Mouse (Mus musculus): ENCODE data around the gene Dmp1. TPM values are rescaled to one million over a fixed set of nuclear protein-coding genes. Genes with fewer than 3 reads are reported as not detected.

The Dmp1 gene
- 1 to 10 TPM; 5.0 to 6.8 (median 5.8) TPM for total RNA-seq (2022)

DNA sequence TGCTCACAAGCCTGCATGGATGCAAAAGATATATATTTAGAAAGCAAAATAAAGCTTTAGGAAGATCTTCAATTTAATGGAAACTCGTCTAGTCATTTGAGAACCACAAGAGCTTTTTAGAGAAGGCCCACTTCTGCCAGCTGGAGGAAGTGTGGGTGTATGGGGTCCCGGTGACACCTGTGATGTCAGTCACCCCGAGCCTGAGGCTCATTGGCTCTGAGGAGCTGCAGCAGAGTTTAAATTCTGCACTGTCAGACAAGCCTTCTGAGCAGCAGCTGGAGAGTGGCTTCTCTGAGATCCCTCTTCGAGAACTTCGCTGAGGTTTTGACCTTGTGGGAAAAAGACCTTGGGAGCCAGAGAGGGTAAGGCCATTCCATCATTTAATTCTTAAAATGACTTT is at the start of gene Dmp1:
Dmp1 (plus strand) TSS at position 263 of the 400 bp plus-strand sequence.
- no peak for DNase-seq (ENCODE audit: low spot score in 2 of 2)

DNA sequence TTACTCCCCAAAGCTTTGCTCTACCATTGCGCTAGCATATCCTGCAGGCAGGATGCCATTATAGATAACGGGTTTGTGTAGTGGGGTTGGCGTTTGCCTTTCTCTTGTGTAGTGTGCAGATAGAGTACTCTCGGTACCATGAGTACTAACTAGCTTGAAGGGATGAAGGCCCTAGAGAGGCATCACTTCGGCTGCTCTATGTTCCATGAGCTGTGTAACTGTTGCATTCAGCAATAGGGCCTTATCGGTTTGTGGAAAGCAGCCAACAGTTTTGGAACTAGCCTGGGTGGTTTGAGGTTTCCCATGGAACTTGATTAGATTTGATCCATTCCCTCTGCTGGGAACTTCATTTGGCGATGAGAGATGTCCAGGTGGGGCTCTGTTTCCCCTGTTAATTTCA is 44.7 kb upstream of the Dmp1 start:
- no peak for DNase-seq (ENCODE audit: low spot score in 2 of 2)

DNA sequence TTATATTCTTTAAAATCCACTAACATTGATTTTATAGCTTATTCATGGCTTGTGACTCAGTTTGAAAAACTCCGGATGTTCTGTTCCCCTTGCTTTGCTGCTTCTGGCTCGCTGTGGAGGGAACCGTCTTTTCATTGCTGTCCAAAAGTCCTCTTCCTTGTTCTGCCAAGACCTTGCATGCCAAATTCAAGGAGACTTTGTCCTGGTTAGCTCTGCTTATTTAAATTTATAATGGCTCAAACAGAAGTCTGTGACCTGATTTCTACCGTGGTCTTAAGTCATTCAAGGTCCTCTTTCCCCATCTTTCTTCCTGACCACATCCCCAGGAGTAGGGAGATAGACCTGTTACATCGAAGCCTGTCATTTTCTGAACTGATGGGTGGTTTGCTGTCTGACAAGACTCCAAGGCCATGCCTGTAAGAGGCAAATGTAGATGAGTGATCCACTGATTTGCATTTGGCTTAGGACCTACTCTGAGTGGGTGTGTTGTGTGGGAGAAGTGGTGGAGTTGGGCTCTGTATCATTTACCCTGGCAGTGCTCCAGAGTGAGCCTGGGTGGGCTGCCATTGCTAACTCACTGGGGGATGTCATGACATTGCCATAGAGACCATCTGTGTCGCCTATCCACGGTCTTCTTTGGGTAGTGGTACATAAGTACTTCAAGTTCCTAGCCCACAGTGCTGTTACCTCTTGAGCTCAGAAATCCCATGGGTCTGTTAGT is 43.9 kb upstream of the Dmp1 start:
- DNase-seq (ENCODE audit: low spot score in 2 of 2): peak; percentile 23 to 43

DNA sequence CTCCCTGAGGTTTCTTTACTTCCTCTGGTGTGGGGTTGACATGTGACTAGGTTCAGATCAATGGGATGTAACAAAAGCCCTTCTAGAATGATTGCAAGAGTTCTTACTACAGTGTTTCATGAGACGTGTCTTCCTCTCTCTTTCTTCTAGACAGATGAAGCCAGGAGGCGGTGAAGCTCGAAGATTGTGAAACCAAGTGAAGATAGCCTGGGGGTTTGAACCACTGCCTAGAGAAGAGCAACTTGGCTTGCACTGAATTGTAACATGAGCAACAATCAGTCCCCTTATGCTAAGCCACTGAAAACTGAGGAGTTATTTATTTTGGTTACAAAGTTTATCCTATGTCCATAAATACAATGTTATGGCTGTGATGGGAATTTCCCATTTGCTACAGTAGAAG is 41.8 kb upstream of the Dmp1 start:
- DNase-seq (ENCODE audit: low spot score in 2 of 2): no peak

DNA sequence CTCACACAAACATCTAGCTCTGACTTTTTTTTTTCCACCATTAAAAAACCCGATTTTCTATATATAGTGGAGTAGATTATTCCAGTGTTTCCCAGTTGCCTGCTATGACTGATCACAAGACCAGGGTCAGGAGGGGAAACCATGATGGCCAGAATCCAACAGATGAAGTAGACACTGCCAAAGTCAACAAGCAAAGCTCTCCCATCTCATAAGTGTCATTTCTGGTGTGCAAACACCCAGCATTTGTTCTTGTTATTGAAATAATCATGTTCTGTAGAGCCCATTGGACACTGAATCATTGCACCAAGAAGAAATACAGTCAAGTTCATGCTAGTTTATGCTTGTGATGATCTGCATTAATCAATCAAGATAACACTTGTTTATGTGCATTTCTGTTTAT is 41.0 kb upstream of the Dmp1 start:
- no peak for DNase-seq (ENCODE audit: low spot score in 2 of 2)

DNA sequence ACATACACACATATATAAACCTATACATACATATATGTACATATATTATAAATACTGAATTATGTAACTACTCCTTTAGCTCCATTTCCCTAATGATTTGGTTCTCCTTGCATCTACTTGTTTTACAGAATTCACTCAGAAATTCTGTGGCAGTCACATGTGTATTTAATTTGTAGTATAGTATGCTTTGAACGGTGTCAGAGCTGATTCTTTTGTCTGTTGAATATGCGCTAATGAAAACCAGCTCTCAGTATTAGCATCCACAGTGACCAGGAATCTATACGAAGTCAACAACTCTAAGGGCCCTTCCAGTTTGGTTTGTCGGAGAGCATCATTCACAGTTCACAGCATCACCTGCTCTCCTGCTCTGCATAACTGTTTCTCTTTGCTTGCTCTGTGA is 38.9 kb upstream of the Dmp1 start:
- no peak for DNase-seq (ENCODE audit: low spot score in 2 of 2)

DNA sequence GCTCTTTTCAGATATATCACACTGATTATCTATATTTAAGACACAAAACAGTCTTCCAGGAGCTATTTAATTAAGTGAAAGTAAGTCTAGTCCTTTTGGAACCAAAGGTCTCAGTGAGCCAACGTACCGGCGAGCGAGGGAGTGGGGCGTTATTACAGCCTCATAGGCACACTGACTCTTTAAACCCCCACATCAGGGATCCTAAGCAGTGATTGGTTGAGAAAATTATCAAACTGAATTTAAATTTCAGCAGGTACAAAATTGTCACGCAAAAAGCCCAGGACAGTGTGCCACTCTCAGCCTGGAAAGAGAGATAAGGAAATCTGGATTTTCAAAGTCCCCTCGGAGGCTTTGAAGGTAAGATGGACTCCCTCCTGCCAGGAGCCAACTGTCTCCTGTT is 32.0 kb upstream of the Dmp1 start, which contains the start of gene Dspp:
Dspp (plus strand) TSS at position 301 of the 400 bp plus-strand sequence.
- no peak for DNase-seq (ENCODE audit: low spot score in 2 of 2)

DNA sequence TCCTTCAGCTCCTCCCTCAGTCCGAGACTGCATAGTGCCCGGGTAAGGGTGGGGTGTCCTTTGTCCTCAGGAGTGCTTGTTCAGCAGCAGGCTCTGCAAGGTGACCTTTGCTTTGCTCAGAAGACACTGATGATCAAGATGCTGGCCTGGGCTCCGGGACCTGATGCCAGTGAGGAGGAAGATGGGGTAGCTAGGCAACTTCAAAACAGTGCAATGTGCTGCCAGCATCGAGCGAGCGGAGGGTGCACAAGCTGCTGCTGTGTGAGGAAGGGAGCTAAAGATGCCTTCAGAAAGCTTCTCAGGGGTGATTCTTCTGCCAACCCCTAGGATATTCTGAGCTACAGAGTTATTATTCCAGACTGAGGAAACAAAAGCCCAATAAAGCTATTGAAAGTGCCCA is 29.3 kb upstream of the Dmp1 start:
- DNase-seq (ENCODE audit: low spot score in 2 of 2): peak in 1 of 2 experiments; percentile 39

DNA sequence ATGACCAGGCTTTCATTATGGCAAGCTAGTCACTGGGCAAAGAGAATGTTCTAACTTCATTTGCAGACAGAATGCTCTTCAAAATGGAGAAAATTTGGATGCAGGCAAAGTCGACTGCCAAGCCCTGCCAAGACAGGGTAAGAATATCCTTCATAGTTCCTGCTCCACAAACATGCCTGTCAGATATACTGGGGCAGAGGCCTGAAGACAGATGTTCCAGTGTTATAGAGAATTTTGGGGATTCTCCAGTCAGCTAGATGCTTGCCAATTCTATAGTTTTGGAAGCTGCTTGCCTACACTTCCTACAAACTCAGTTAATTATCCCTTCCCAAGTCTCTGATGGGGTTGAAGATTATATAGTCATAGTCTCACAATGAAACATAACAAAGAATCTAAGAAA is 18.7 kb upstream of the Dmp1 start:
- no peak for DNase-seq (ENCODE audit: low spot score in 2 of 2)

DNA sequence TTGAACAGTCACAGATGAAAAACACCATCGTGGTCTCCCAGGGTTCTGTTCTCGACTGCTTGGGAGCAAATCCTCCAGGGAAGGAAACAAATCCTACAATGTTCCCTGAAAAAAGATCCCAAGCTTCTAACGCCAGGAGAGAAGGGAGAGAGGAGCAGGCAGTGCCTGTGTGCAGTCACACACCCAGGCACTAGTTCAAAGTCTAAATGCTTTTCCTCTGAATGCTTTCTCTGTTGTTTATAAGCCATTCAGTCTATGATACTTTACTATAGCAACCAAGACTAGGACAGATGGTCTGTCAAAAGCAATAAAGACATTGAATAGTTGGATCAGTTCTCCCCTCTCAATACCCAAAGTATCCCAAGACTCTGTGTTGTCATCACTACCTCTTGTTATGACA is 15.1 kb upstream of the Dmp1 start:
- no peak for DNase-seq (ENCODE audit: low spot score in 2 of 2)

DNA sequence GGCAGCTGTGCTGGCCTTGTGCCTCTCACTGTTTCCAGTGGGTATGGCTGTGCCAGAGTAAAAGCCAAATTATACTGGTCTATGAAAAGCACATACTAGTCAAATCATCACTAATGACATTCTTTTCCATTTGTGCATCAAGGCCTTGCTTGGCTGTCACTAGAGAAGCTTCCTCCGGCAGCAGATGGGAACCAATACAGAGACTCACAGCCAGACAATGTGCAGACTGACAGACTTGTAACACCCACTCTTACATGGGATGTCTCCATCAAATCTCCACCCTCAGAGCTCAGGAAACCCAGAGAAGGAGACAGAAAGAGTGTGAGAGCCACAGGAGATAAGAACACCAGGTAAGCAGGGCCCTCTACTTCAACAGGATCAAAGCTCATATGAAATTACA is 7.3 kb upstream of the Dmp1 start:
- no peak for DNase-seq (ENCODE audit: low spot score in 2 of 2)

DNA sequence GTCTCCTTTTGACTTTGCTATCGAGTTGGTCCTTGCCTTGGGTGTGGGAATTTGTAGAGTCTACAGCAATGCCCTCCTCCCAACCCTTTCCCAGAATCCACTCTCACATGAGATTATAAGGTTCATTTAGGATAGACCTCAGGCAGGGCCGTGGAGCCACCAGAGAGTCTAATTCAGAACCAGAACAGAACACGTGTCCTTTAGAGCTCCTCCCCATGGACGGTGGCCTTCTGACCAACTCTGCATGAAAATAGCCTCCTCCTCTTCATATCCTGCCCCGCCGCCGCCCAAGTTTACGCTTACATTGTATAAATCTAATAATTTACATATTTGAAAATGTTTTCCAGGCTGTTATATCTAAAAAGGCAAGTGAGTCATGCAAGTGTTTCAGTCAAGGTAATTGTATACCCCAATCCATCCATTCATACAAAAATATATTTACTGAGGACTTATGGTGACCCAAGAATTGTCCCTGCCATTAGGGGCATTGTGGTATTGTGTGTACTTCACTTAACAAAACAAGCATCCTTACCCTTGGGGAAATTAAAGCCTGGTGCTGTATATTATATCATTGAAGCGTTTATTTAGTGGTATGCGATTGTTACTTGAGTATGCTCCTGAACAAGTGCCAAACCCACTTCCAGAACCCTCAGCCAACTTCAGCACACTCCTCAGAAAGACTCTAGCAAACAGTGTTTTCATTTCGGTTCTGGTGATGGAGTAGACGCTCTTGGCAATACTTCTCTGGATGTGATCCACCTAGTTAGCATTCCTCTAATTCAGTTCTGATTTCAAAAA is 1.1 kb upstream of the Dmp1 start:
- no peak for DNase-seq (ENCODE audit: low spot score in 2 of 2)

DNA sequence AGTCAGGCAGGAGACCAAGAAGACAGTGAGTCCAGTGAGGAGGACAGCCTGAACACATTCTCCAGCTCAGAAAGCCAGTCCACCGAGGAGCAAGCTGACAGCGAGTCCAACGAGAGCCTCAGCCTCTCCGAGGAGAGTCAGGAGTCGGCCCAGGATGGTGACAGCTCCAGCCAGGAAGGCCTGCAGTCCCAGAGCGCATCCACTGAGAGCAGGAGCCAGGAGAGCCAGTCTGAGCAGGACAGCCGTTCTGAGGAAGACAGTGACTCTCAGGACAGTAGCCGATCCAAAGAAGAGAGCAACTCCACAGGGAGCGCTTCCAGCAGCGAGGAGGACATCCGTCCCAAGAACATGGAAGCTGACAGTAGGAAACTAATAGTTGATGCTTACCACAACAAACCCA is 10.1 kb downstream of the Dmp1 start:
- no peak for DNase-seq (ENCODE audit: low spot score in 2 of 2)

DNA sequence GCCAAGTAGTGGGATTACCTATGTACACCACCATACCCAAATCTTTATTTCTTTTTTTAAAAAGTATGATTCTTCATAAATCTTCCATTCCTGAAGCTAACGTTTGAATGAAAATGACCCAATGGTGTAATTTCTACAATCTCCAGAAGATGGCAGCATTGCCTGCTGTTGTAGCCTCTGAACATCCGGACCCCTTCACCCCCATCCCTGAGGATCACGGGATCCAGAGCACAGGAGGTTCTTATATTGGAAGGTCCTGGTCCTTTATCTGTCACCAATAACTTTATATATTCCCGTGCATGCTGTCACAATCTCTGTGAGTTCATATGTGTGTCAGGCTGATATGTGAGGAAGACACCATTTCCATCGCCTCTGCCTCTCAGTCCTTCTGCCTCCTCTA is 16.5 kb downstream of the Dmp1 start:
- DNase-seq (ENCODE audit: low spot score in 2 of 2): peak in 1 of 2 experiments; percentile 14

DNA sequence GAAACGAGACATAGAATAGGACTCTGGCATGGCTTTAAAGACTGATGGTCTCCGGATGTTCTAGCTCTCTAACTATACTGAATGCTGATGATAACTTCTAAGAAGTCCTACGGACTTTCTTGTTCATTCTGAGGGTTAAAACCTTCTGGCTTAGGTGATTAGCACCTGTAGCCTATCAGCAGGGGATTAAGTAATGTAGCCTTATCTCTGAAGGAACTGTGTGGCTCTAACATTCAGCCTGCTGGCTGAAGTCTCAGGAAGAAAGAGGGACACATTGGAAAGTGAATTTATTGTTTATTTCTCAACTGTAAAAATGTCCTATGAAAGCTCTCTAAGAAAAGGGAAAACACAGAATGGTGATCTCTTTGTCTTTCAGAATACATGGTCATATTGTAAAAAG is 21.9 kb downstream of the Dmp1 start:
- DNase-seq (ENCODE audit: low spot score in 2 of 2): no peak

DNA sequence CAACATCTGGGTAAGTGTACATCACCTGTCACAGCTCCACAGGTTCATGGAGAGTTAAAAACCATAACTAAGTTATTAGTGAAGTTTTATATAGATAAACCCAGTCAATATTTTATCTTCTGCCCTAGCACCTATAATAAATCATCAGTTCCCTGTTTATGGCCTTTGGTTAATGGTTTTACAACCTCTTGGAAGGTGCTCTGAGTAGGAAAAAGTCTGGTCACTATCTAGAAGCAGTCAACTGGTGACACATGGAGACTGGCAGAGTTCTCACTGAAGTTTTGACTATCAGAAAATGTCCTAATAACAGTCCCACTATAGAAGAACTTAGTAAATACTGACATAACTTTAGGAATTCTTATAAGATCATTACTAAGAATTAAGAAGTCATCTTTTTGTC is 22.3 kb downstream of the Dmp1 start:
- DNase-seq (ENCODE audit: low spot score in 2 of 2): no peak

DNA sequence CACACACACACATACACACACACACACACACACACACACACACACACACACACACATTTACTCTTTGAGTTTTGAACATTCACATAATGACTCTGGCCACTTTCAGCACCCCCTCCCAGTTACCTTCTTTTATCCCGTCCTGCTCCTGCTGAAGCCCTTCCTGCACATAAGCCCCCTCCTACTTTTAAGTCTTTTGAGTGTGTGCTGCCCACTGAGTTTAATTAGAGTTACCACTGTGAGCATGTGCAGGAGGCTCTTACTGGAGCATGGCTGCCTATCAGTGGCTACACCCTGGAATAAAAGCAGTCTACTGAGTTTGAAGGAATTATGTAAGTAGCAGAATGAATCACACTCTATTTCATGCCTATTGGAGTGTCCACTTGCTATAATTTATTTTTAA is 26.1 kb downstream of the Dmp1 start:
- no peak for DNase-seq (ENCODE audit: low spot score in 2 of 2)

DNA sequence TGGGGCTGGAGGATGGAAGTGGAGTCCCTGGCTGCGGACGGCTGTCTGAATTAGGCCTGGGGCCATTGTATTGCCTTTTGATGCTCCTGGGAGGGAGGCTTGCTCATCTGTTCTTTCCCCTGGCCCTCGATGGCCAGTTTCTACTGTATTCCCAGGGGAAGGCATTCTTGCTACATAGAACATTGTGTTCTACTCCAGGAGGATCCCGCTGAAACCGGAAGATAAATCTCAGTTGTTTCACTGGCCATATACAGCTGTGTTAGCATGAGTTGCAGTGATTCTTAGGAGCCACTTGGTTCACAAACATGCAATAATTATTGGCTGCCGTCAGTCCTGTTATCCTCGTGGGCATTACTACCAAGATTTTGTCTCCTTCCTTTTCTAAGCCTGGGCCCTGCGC is 34.3 kb downstream of the Dmp1 start:
- DNase-seq (ENCODE audit: low spot score in 2 of 2): no peak

DNA sequence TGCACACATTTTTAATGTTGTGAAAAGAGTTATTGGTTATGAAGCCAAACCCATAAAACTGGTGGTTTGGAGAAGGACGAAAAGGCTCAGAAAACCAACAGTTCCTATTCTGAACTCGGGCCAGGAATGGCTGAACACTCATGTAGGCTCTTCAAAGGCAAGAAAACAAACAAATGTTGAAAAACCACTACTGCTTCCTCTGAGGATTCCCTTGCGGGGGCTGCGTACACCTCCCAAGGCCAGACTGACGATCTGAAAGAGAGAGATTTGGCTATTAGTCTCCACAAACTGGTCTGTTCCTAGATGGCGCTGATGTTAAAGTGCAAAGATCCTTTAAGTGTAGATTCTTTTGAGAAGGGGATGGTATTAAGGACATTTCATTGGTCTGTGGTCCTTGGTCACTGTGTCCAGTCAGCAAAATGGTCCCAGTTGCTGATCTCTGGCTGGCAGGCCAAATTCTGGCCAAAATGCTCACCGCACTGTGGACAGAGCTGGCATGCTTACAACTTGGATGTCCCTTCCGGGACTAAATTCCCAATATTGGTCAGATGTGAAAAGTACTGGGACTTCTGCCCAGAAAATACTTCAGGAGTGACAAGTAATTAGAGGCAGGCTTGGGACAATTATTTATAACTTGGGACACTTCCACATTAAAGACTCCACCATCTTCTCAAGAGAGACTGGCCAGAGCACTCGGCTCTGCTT is 37.4 kb downstream of the Dmp1 start:
- no peak for DNase-seq (ENCODE audit: low spot score in 2 of 2)

DNA sequence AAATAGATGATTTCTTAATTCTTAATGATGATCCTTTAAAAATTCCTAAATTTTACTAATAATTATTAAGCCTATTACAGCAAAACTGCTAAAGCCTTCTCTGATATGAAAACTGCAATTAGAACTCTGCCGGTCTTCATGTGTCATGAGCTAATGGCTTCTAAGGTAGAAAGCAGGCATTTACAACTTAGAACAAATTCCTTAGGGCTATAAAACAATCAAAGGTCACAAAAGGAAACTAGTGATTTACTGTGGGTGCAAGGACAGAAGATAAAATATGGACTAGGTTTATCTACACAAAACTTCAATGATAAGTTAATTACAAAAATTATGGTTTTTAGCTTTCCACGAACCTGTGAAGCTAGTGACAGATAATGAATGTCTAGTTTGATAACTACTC is 41.8 kb downstream of the Dmp1 start:
- DNase-seq (ENCODE audit: low spot score in 2 of 2): no peak

DNA sequence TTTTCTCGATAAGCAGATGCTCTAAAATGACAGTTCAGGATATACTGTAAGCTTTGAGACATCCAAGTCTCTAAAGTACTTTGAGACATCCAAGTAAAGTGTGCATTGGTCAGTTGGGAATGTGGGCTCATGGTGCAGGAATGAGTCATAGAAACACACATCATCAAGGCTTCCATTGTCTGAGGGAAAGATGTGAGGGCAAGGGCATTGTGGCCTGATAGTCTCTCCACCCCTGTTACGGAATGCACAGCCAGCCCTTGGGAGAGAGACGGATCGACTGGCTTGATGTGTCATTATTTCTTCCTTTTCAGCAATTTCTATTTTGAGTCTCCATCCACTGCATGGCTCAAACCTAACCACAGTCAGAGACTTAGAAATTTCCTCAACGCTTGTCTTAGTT is 49.4 kb downstream of the Dmp1 start:
- DNase-seq (ENCODE audit: low spot score in 2 of 2): no peak

DNA sequence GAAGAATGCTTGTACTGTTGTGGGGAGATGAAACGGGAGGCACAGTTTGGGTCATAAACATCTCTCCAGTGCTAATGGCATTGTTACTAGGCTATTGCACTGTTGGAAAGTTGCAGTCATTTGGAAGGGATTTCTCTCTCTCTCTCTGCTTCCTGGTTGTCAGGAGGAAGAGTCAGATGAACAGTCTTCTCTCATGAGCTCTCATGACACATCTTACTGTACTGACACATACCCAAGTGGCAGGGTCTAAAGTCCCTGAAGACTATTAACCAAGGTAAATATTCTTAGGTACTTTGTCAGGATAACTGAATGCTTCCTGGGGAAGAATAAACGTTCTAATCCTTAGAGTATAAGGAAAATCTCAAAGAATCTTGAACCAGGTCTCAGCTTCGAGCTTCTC is 54.2 kb downstream of the Dmp1 start:
- no peak for DNase-seq (ENCODE audit: low spot score in 2 of 2)
